Mouse (Mus musculus) intestine, embryonic 14.5 days (tissue): ENCODE data around the gene Ceacam19. TPM values are rescaled to one million over a fixed set of nuclear protein-coding genes. Genes with fewer than 3 reads are reported as not detected.
A peak's percentile ranks its signal among the peaks of the same experiment; 100 is the strongest.

Experiments
- ATAC-seq: fragments of 200-750 bp; cut with Nextera tagmentation; replicated peaks from 2 replicates; pipeline ENCODE4 v1.8.0; 2017; ENCODE audit warnings: low read depth, moderate number of reproducible peaks, moderate TSS enrichment, moderate library complexity; ENCODE audit not compliant: low FRiP score, low TSS enrichment
- DNase-seq: peaks from one replicate; pipeline ENCODE4 v3.0.0-alpha.2; 2018; ENCODE audit warnings: low spot score
- H3K27ac ChIP-seq: fragments of 300-500 bp; sonication (generic); 2 replicates; pipeline ENCODE4 v1.5.1; 2014; ENCODE audit warnings: low read depth, mild to moderate bottlenecking, control low read depth
- H3K27me3 ChIP-seq: fragments of 300-500 bp; sonication (generic); replicated peaks from 2 replicates; pipeline ENCODE4 v1.6.1; 2014; ENCODE audit warnings: low read length, control low read depth; ENCODE audit not compliant: control insufficient read depth, insufficient read depth
- H3K36me3 ChIP-seq: fragments of 300-500 bp; sonication (generic); 2 replicates; pipeline ENCODE4 v1.6.1; 2014; ENCODE audit warnings: low read length, control low read depth; ENCODE audit not compliant: control insufficient read depth, insufficient read depth
- H3K4me1 ChIP-seq: fragments of 300-500 bp; sonication (generic); replicated peaks from 2 replicates; pipeline ENCODE4 v1.6.1; 2014; ENCODE audit warnings: low read length, control low read depth, mixed read lengths; ENCODE audit not compliant: control insufficient read depth, insufficient read depth
- H3K4me2 ChIP-seq: fragments of 300-500 bp; sonication (generic); 2 replicates; pipeline ENCODE4 v1.6.1; 2014; ENCODE audit warnings: low read length
- H3K4me3 ChIP-seq: fragments of 300-500 bp; sonication (generic); 2 replicates; pipeline ENCODE4 v1.5.1; 2014; ENCODE audit warnings: low read depth, low read length, control low read depth, mixed read lengths
- H3K9ac ChIP-seq: fragments of 300-500 bp; sonication (generic); 2 replicates; pipeline ENCODE4 v1.6.1; 2014; ENCODE audit warnings: mild to moderate bottlenecking, low read length
- H3K9me3 ChIP-seq: fragments of 300-500 bp; sonication (generic); 2 replicates; pipeline ENCODE4 v1.6.1; 2016; ENCODE audit warnings: low read length, control low read depth; ENCODE audit not compliant: control insufficient read depth
- WGBS: fragments of 180-500 bp; shearing (Covaris S2); extraction: QIAGEN DNeasy Blood & Tissue Kit; methylation state at CpG from one replicate; pipeline ENCODE4 v1.1.7; 2014; 5-methylcytosine and 5-hydroxymethylcytosine counted together
- polyA plus RNA-seq: library from polyadenylated mRNA; unstranded; fragments of >200 nt; fragmentation: Nextera tagmentation; extraction: Ambion mirVana; gene quantifications from 2 replicates; pipeline ENCODE4 v1.2.1, GENCODE M21; 2014

Ceacam19 gene
- polyA plus RNA-seq, 1 experiment from 2014 or later = not detected

GRCm38 (mm10) chr7:19926849-19927480 lies 39.2 kb upstream of the Ceacam19 start:
- no peak overlapping the region for H3K27ac ChIP-seq
- H3K36me3 ChIP-seq = no peaks in the 10 kb centered on the region
- no peaks in the 10 kb centered on the region for H3K4me1 ChIP-seq
- no peaks in the 10 kb centered on the region for H3K9me3 ChIP-seq
- DNase-seq = no peak
- H3K9ac ChIP-seq = no peak overlapping the region
- WGBS = 63% methylated on average over 2 of the region's 2 CpGs
- peaks cover 3% of the 10 kb centered on the region; the same call in 1 of the 2 replicates for H3K27me3 ChIP-seq
- H3K4me2 ChIP-seq = no peak overlapping the region
- H3K4me3 ChIP-seq = no peak overlapping the region
- ATAC-seq = no peak

- no peaks in the 10 kb centered on the region for H3K9me3 ChIP-seq
- no peak overlapping the region for H3K4me2 ChIP-seq
- no peak overlapping the region for H3K27ac ChIP-seq
- H3K27me3 ChIP-seq = 0 out of 2 replicates have a peak, but pooled peaks cover 3% of the 10 kb centered on the region
- H3K4me1 ChIP-seq = no peaks in the 10 kb centered on the region
- DNase-seq (no peak), ATAC-seq (no peak)
- 63% methylated on average over 1 of the region's 1 CpGs for WGBS
- H3K36me3 ChIP-seq = no peaks in the 10 kb centered on the region
- H3K9ac ChIP-seq = no peak overlapping the region
- no peak overlapping the region for H3K4me3 ChIP-seq
Measured at GRCm38 (mm10) chr7:19925376-19925775, 37.6 kb upstream of the Ceacam19 start.

- Histone ChIP-seq H3K9me3 (no peaks in the 10 kb centered on the region), H3K27me3 (0 out of 2 replicates have a peak, but pooled peaks cover 3% of the 10 kb centered on the region), H3K27ac (no peak overlapping the region), H3K4me1 (0 out of 2 replicates have a peak, but pooled peaks cover 3% of the 10 kb centered on the region), H3K4me2 (no peak overlapping the region), H3K4me3 (no peak overlapping the region), H3K9ac (no peak overlapping the region), H3K36me3 (0 out of 2 replicates have a peak, but pooled peaks cover under 1% of the 10 kb centered on the region)
- ATAC-seq (no peak), DNase-seq (no peak)
- WGBS = 6% methylated on average over 9 of the region's 15 CpGs
Measured at GRCm38 (mm10) chr7:19923797-19924196, 36.0 kb upstream of the Ceacam19 start.

- Histone ChIP-seq H3K27me3 (0 out of 2 replicates have a peak, but pooled peaks cover 3% of the 10 kb centered on the region), H3K9me3 (no peaks in the 10 kb centered on the region), H3K9ac (no peak overlapping the region), H3K4me2 (no peak overlapping the region), H3K27ac (no peak overlapping the region), H3K36me3 (peaks cover 5% of the 10 kb centered on the region), H3K4me1 (0 out of 2 replicates have a peak, but pooled peaks cover 3% of the 10 kb centered on the region), H3K4me3 (no peak overlapping the region)
- WGBS = 36% methylated on average over 2 of the region's 2 CpGs
- DNase-seq (no peak), ATAC-seq (no peak)
Measured at GRCm38 (mm10) chr7:19923354-19923753, 35.6 kb upstream of the Ceacam19 start.

- WGBS = under 1% methylated on average over 60 of the region's 60 CpGs
- Histone ChIP-seq H3K9ac (peak within 1 kb of the TSS; percentile 86), H3K4me2 (peak within 1 kb of the TSS; percentile 53), H3K36me3 (peaks cover 25% of the 10 kb centered on the region), H3K4me3 (peak within 1 kb of the TSS; percentile 86), H3K9me3 (no peaks in the 10 kb centered on the region), H3K4me1 (0 out of 2 replicates have a peak, but pooled peaks cover 3% of the 10 kb centered on the region), H3K27me3 (0 out of 2 replicates have a peak, but pooled peaks cover 3% of the 10 kb centered on the region), H3K27ac (peak within 1 kb of the TSS; percentile 85)
- DNase-seq (peak; percentile 87), ATAC-seq (peak; percentile 94)
Measured at GRCm38 (mm10) chr7:19920506-19921261, 32.9 kb upstream of the Ceacam19 start, which contains the start of gene Pvr. Pvr (minus strand) TSS chr7:19921160.

- ATAC-seq (no peak; the same call in 1 of the 2 replicates), DNase-seq (no peak)
- peaks cover 28% of the 10 kb centered on the region for H3K36me3 ChIP-seq
- peak overlapping the region; percentile 53 for H3K4me2 ChIP-seq
- H3K27ac ChIP-seq = no peak overlapping the region
- peak overlapping the region; percentile 86 for H3K9ac ChIP-seq
- WGBS = 34% methylated on average over 4 of the region's 4 CpGs
- H3K4me3 ChIP-seq = peak overlapping the region; percentile 86
- H3K4me1 ChIP-seq = 0 out of 2 replicates have a peak, but pooled peaks cover 3% of the 10 kb centered on the region
- no peaks in the 10 kb centered on the region for H3K9me3 ChIP-seq
- H3K27me3 ChIP-seq = 0 out of 2 replicates have a peak, but pooled peaks cover 3% of the 10 kb centered on the region
Measured at GRCm38 (mm10) chr7:19920166-19920505, 32.4 kb upstream of the Ceacam19 start.

GRCm38 (mm10) chr7:19914558-19914957 lies 26.8 kb upstream of the Ceacam19 start:
- no peaks in the 10 kb centered on the region for H3K4me1 ChIP-seq
- 91% methylated on average over 7 of the region's 7 CpGs for WGBS
- ATAC-seq (no peak), DNase-seq (no peak)
- peaks cover 58% of the 10 kb centered on the region for H3K36me3 ChIP-seq
- no peak overlapping the region for H3K4me2 ChIP-seq
- H3K9me3 ChIP-seq = no peaks in the 10 kb centered on the region
- no peak overlapping the region for H3K4me3 ChIP-seq
- H3K27me3 ChIP-seq = no peaks in the 10 kb centered on the region
- H3K27ac ChIP-seq = no peak overlapping the region
- H3K9ac ChIP-seq = no peak overlapping the region

- Histone ChIP-seq H3K4me3 (no peak overlapping the region), H3K9me3 (no peaks in the 10 kb centered on the region), H3K36me3 (peaks cover 61% of the 10 kb centered on the region), H3K27me3 (no peaks in the 10 kb centered on the region), H3K27ac (no peak overlapping the region), H3K4me2 (no peak overlapping the region), H3K4me1 (no peaks in the 10 kb centered on the region), H3K9ac (no peak overlapping the region)
- 89% methylated on average over 23 of the region's 23 CpGs for WGBS
- no peak for DNase-seq
- no peak for ATAC-seq
Measured at GRCm38 (mm10) chr7:19911695-19912524, 24.1 kb upstream of the Ceacam19 start.
